Mouse (Mus musculus): ENCODE data around the gene Fut8. TPM values are rescaled to one million over a fixed set of nuclear protein-coding genes. Genes with fewer than 3 reads are reported as not detected.
"Not testable (repeated sequence)": the region's sequence is repeated elsewhere in the genome, so short reads cannot be mapped to it uniquely, and the experiment has no call there.

The Fut8 gene
- polyA plus RNA-seq, 1 experiment from 2014 or later, result 24.6 TPM

DNA sequence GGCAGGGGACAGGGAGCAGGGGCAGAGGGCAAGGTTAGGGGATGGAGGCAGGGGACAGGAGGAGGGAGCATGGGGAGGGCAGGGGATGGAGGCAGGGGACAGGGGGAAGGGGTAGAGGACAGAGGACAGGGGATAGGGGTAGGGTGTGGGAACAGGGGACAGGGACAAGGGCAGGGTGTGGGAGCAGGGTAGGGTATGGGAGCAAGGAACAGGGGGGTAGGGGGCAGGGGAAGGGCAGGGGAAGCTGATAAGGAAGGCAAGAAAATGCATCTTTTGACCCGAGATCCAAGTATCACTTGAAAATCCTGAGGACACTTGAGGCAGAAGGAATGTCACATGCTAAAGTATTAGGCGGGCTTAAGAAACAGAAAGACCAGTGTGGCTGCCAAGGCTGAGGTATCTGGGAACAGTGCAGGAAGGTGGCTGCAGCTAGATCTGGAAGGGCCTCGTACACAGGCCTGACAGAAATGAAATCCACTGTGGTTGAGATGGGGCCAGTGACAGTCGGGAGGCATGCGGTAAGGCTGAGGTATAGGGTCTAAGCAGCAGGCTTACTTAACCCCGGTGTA lies 281.7 kb downstream of the Fut8 start:
- H3K4me3 ChIP-seq, result no peak overlapping the region
- H3K27ac ChIP-seq (replicated peaks), result peak overlapping the region; percentile 52; the same call in 1 of the 2 replicates
- no peaks in the 10 kb centered on the region for H3K36me3 ChIP-seq (replicated peaks)
- WGBS, result 79% methylated on average over 6 of the region's 6 CpGs
- peaks cover 26% of the 10 kb centered on the region for H3K4me1 ChIP-seq
- no peaks in the 10 kb centered on the region for H3K27me3 ChIP-seq (replicated peaks; ENCODE audit: low read depth, poor library complexity, severe bottlenecking)
- H3K9me3 ChIP-seq, result no peaks in the 10 kb centered on the region
- DNase-seq (ENCODE audit: low spot score), result no peak

- H3K27me3 ChIP-seq (replicated peaks; ENCODE audit: low read depth, poor library complexity, severe bottlenecking); H3K36me3 ChIP-seq (replicated peaks); DNase-seq (ENCODE audit: low spot score); H3K27ac ChIP-seq (replicated peaks); H3K4me3 ChIP-seq; H3K4me1 ChIP-seq; H3K9me3 ChIP-seq: not testable (repeated sequence)
- WGBS, result 75% methylated on average over 4 of the region's 4 CpGs
Observed at GRCm38 (mm10) chr12:77524014-77524413, 286.1 kb downstream of the Fut8 start.

Data from embryonic facial prominence, embryonic 10.5 days (tissue).